Mouse (Mus musculus) embryonic facial prominence, embryonic 15.5 days (tissue): Measurements from ENCODE around the gene Nlgn2. TPM values are rescaled to one million over a fixed set of nuclear protein-coding genes. Genes with fewer than 3 reads are reported as not detected.

Experiments
- ATAC-seq: fragments of 200-750 bp; cut with Nextera tagmentation; 2 replicates; pipeline ENCODE4 v1.8.0; 2017; ENCODE audit warnings: low read depth, moderate TSS enrichment; ENCODE audit not compliant: insufficient number of reproducible peaks, low FRiP score, low TSS enrichment
- H3K27ac ChIP-seq: fragments of 300-500 bp; sonication (generic); replicated peaks from 2 replicates; pipeline ENCODE4 v1.5.1; 2015; ENCODE audit warnings: mild to moderate bottlenecking, inconsistent platforms
- H3K27me3 ChIP-seq: fragments of 300-500 bp; sonication (generic); 2 replicates; pipeline ENCODE4 v1.6.1; 2015; ENCODE audit warnings: inconsistent platforms
- H3K36me3 ChIP-seq: fragments of 300-500 bp; sonication (generic); 2 replicates; pipeline ENCODE4 v1.6.1; 2015; ENCODE audit warnings: mild to moderate bottlenecking, inconsistent platforms
- H3K4me1 ChIP-seq: fragments of 300-500 bp; sonication (generic); 2 replicates; pipeline ENCODE4 v1.6.1; 2015; ENCODE audit warnings: inconsistent platforms
- H3K4me2 ChIP-seq: fragments of 300-500 bp; sonication (generic); replicated peaks from 2 replicates; pipeline ENCODE4 v1.6.1; 2015; ENCODE audit warnings: mild to moderate bottlenecking, inconsistent platforms
- H3K4me3 ChIP-seq: fragments of 300-500 bp; sonication (generic); replicated peaks from 2 replicates; pipeline ENCODE4 v1.5.1; 2015; ENCODE audit warnings: mild to moderate bottlenecking, inconsistent platforms
- H3K9ac ChIP-seq: fragments of 300-500 bp; sonication (generic); 2 replicates; pipeline ENCODE4 v1.6.1; 2015; ENCODE audit warnings: inconsistent platforms
- H3K9me3 ChIP-seq: fragments of 300-500 bp; sonication (generic); replicated peaks from 2 replicates; pipeline ENCODE4 v1.6.1; 2016; ENCODE audit warnings: inconsistent platforms
- WGBS: fragments of 180-500 bp; shearing (Covaris S2); methylation state at CpG from one replicate; pipeline ENCODE4 v1.1.7; 2015; 5-methylcytosine and 5-hydroxymethylcytosine counted together
- polyA plus RNA-seq: library from polyadenylated mRNA; unstranded; fragments of >200 nt; fragmentation: Nextera tagmentation; extraction: Ambion mirVana; gene quantifications from 2 replicates; pipeline ENCODE4 v1.2.1, GENCODE M21; 2015

Gene Nlgn2
- polyA plus RNA-seq, 1 experiment from 2014 or later: 10.6 TPM

DNA sequence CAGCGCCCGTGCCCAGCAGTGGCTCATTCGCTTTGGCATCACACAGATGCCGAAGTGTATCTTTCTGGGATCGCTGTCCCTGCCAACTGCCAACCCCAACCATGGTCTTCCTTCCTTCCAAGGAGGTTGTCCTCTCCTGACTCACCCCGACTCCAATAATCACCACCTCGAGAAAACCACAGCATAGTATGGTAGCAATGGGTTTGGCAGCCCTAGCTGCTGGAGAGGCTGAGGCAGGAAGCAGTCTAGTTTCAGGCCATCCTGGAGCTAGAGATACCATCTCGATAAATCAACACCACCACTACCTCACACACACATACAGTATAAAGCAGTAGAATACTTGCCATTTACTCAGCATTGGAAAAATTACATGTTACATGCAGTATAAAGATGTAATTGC lies 18.7 kb downstream of the Nlgn2 start:
- H3K4me1 ChIP-seq: no peaks in the 10 kb centered on the region
- ATAC-seq: no peak
- 91% methylated on average over 8 of the region's 8 CpGs for WGBS
- no peak overlapping the region for H3K27ac ChIP-seq
- no peak overlapping the region for H3K4me3 ChIP-seq
- H3K4me2 ChIP-seq: no peak overlapping the region
- H3K9me3 ChIP-seq: no peaks in the 10 kb centered on the region
- H3K9ac ChIP-seq: no peak overlapping the region
- no peaks in the 10 kb centered on the region for H3K36me3 ChIP-seq
- H3K27me3 ChIP-seq: no peaks in the 10 kb centered on the region

DNA sequence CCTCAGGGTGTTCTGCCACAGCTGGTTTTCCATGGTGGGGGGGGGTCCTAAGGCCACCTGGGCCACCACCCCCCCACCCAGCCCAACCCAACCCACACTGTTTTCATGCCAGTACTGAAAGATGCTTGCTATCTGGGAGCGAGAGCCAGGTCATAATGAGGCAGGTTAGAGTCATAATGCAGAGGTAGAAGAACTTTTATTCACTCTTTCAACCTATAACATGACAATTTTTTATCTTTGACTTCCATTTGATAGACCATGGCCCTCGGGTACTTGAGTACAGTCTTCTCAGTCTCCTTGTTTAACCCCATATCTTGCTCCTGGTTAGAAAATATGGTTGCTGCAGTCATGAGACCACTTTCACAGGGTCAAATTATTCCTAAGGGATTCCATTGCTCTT lies 19.2 kb downstream of the Nlgn2 start, which contains the start of gene Spem2:
TSS of gene Spem2 (minus strand) at position 101 of the 400 bp plus-strand sequence.
- ATAC-seq: no peak
- Histone ChIP-seq H3K4me3 (no peak within 1 kb of the TSS), H3K27ac (no peak within 1 kb of the TSS), H3K9me3 (no peaks in the 10 kb centered on the region), H3K27me3 (no peaks in the 10 kb centered on the region), H3K4me2 (no peak within 1 kb of the TSS), H3K36me3 (no peaks in the 10 kb centered on the region), H3K9ac (no peak within 1 kb of the TSS), H3K4me1 (no peaks in the 10 kb centered on the region)
- 89% methylated on average over 2 of the region's 2 CpGs for WGBS

DNA sequence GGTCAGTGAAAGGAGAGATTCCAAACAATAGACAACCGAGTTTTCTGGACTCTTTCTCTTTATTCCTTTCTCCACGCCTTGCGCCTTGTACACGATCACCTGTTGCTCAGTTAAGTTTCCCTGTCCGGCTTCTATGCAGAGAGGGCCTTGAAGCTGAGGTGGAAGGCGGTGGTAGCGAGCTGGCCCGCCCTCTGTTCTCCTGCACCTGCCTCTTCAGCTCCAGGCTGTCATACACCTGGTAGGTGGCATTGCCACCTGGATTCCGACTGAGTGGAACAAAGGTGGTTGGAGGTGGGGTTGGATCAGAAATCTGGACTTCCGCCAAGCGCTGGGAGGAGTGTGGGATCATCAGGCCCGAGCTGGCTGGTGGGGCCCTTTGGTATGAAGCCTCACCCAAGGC lies 21.1 kb downstream of the Nlgn2 start:
- no peak for ATAC-seq
- no peak overlapping the region for H3K4me2 ChIP-seq
- 87% methylated on average over 12 of the region's 12 CpGs for WGBS
- no peak overlapping the region for H3K27ac ChIP-seq
- H3K4me1 ChIP-seq: no peaks in the 10 kb centered on the region
- H3K9ac ChIP-seq: no peak overlapping the region
- no peaks in the 10 kb centered on the region for H3K27me3 ChIP-seq
- no peaks in the 10 kb centered on the region for H3K9me3 ChIP-seq
- no peaks in the 10 kb centered on the region for H3K36me3 ChIP-seq
- no peak overlapping the region for H3K4me3 ChIP-seq

DNA sequence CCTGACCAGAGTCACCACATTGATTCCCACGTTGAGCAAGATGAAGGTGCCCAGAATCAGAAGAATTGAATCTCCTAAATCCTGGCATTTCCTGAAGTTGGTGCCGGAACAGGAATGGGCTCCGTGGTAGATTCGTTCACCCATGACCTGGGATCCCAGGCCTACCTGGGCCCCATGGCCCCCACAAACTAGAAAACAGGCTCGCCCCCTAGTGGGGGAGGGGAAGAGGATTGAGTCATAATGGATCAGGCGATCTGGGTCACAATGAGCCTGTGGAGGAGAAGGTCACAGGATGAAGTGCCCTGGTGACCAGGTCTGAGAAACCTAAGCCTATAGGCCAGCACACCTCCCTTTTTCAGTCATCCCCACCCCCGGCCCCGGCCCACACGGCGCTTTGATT lies 22.4 kb downstream of the Nlgn2 start, which contains the start of gene Gm39566:
TSS of gene Gm39566 (minus strand) at position 144 of the 400 bp plus-strand sequence.
- no peak within 1 kb of the TSS for H3K4me3 ChIP-seq
- H3K27ac ChIP-seq: no peak within 1 kb of the TSS
- WGBS: 61% methylated on average over 10 of the region's 10 CpGs
- H3K4me1 ChIP-seq: no peaks in the 10 kb centered on the region
- H3K4me2 ChIP-seq: no peak within 1 kb of the TSS
- H3K36me3 ChIP-seq: no peaks in the 10 kb centered on the region
- no peaks in the 10 kb centered on the region for H3K27me3 ChIP-seq
- no peak within 1 kb of the TSS for H3K9ac ChIP-seq
- no peaks in the 10 kb centered on the region for H3K9me3 ChIP-seq
- ATAC-seq: no peak

DNA sequence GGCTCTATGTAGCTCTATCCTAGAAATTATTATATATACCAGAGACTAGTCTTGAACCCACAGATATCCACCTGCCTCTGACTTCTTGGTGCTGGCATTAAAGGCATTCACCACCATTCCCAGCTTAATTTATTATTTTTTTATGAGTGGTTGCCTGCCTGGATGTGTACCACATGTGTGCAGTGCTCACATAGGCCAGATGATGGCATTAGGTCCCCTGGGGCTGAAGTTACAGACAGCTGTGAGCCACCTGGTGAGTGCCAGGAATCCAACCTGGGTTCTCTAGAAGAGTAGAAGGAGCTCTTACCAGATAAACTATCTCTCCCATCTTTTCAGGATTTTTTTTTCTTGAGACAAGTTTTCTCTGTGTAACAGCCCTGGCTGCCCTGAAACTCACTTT lies 27.3 kb downstream of the Nlgn2 start:
- no peak for ATAC-seq
- H3K27me3 ChIP-seq: peaks cover 5% of the 10 kb centered on the region; the same call in 1 of the 2 replicates

DNA sequence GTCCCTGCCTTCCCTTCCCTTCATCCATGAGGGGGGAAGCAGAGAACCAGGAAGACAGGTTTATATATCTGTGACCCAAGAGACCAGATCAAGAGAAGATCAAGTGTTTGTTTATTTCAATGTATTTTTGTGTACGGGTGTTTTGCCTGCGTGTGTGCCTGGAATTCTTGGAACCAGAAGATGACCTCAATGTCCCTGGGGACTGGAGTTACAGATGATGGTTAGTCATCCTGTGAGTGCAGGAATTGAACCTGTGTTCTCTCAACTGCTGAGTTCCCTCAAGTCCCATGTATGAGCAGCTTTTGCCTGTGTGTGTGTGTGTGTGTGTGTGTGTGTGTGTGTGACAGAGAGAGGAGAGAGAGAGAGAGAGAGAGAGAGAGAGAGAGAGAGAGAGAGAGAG lies 29.9 kb downstream of the Nlgn2 start:
- Histone ChIP-seq H3K27ac (no peak overlapping the region), H3K4me2 (no peak overlapping the region), H3K9ac (no peak overlapping the region), H3K36me3 (no peaks in the 10 kb centered on the region), H3K27me3 (peaks cover 17% of the 10 kb centered on the region), H3K4me3 (no peak overlapping the region), H3K4me1 (peaks cover 26% of the 10 kb centered on the region), H3K9me3 (no peaks in the 10 kb centered on the region)
- ATAC-seq: no peak
- WGBS: 68% methylated on average over 2 of the region's 2 CpGs

More for the DNA sequence above, 27.3 kb downstream of the Nlgn2 start:
- no peak overlapping the region for H3K9ac ChIP-seq
- H3K27ac ChIP-seq: no peak overlapping the region
- no peak overlapping the region for H3K4me3 ChIP-seq
- no peaks in the 10 kb centered on the region for H3K9me3 ChIP-seq
- H3K4me1 ChIP-seq: no peaks in the 10 kb centered on the region
- no peaks in the 10 kb centered on the region for H3K36me3 ChIP-seq
- no peak overlapping the region for H3K4me2 ChIP-seq

DNA sequence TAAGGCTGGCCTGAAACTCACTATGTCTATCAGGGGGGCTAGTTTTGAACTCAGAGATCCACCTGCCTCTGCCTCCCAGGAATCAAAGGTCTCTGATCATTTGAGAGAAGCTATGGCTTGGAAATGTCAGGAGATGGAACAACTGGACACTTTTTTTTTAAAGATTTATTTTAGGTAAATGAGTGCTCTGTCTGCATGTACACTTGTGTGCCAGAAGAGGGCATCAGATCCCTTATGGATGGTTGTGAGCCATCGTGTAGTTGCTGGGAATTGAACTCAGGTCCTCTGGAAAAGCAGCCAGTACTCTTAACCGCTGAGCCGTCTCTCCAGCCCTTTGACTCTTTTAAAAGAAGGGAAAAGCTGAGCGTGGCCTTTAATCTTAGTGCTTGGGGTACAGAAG lies 31.2 kb downstream of the Nlgn2 start:
- Histone ChIP-seq H3K9me3 (no peaks in the 10 kb centered on the region), H3K27ac (no peak overlapping the region), H3K36me3 (no peaks in the 10 kb centered on the region), H3K4me2 (no peak overlapping the region), H3K9ac (no peak overlapping the region), H3K4me3 (no peak overlapping the region), H3K4me1 (peaks cover 39% of the 10 kb centered on the region), H3K27me3 (peaks cover 22% of the 10 kb centered on the region)
- ATAC-seq: no peak
- 74% methylated on average over 4 of the region's 4 CpGs for WGBS

DNA sequence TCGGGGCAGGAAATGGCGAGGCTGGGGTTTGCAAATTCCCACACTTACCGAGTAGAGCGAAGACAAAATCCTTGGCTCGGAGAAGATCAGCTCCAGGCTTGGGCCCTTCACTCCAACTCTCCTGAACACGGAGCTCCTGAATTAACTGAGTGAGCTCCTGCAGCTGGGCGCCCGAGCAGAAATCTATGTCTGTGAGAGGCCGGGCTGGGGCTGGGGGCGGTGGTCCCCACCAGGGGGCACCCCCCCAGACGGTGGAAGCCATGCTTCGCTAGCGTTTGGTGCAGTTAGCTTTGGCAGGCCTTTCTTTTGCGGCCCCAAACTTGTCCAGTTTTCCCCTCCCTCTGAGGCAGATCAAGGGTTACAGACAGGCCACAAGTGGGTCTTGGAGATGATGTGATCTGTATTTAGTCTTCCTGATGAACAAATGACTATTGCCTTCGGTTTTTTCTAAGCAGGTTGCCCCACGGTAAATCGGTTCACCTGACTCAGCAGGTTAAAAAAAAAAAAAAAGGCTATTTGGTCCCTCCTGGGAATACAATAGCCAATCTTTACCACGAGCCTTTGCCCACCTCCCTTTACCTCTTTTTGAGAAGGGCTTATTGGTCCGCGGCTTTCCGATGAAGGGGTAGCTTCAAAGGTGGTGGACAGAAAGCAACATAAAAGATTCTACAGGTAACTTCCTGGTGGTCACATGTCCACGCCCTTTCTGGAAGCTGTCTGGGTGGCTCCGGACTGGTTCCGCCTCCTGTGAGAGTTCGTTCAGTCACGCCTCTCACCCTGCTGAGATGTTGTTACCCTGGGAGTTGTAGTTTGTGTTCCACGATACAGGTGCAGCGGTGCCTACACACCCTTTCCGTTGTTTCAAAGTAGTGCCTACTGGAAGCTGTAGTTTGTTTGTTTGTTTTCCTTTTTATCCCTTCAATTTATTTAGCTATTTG lies 32.3 kb downstream of the Nlgn2 start, which contains the start of gene Tmem102:
TSS of gene Tmem102 (minus strand) at position 653 of the 938 bp plus-strand sequence.
- 9% methylated on average over 29 of the region's 29 CpGs for WGBS
- peaks cover 22% of the 10 kb centered on the region for H3K27me3 ChIP-seq
- H3K4me1 ChIP-seq: peaks cover 50% of the 10 kb centered on the region

DNA sequence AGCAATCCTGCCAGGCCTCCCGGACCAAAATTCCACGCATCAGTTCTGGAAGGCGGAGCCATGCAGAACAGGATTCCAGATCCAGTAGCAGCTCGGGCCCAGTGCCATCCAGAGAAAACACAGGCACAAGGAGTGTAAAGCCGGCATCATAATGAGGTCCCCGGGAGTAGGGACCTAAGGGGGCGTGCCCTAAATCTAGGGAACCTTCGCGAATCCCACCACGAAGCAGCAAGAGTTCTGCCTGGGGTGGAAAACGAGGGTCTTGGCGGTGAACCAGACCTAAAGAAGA lies 33.0 kb downstream of the Nlgn2 start:
- 4% methylated on average over 12 of the region's 12 CpGs for WGBS
- peak overlapping the region; percentile 12; the same call in 1 of the 2 replicates for H3K9ac ChIP-seq
- ATAC-seq: no peak

More for the DNA sequence above, 32.3 kb downstream of the Nlgn2 start, which contains the start of gene Tmem102:
- Histone ChIP-seq H3K9ac (peak within 1 kb of the TSS; percentile 12; the same call in 1 of the 2 replicates), H3K4me2 (peak within 1 kb of the TSS; percentile 97), H3K36me3 (no peaks in the 10 kb centered on the region), H3K4me3 (peak within 1 kb of the TSS; percentile 63), H3K9me3 (no peaks in the 10 kb centered on the region), H3K27ac (no peak within 1 kb of the TSS)
- no peak for ATAC-seq

DNA sequence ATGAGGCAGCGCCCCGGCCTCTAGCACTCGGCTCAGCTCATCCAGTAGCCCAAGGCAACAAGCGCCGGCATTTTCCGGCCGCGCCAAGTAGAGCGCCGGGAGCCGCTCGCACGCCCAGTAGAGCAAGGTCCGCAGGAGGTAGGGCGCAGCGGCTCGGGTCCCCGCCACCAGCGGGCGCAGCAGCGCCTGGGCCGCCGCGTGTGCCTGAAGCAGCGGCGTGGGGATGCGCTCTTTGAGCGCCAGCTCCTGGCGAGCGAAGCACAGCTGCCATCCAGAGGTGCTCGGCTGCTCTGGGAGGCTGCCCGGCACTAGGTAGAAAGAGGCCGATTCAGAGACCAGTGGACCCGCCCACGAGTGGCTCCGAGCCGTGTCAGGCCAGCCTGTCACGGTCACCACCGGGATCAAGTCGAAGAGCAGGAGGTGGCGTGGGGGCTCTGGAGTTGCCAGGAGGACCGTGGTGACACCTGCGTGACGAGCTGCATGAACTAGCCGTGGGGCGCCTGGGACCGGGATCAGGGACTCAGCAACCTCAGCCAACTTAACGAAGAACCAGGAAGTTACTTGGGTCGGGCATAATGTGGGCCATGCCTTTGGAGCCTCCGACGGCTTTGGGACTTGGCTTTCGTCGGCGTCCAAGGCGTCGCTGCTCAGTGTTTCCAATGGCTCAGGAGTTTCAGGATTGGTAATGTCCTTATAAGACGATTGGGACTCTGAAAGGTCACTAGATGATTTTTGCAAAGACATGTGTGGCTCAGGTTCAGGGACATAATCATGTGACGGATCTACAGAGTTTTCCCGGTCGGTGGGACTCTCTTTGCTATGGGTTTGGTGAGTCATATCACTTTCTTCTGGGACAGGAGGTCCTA lies 33.6 kb downstream of the Nlgn2 start:
- Histone ChIP-seq H3K4me2 (peak overlapping the region; percentile 97), H3K27ac (peak overlapping the region; percentile 77), H3K27me3 (peaks cover 22% of the 10 kb centered on the region), H3K36me3 (no peaks in the 10 kb centered on the region), H3K4me1 (peaks cover 62% of the 10 kb centered on the region), H3K4me3 (peak overlapping the region; percentile 63), H3K9me3 (no peaks in the 10 kb centered on the region), H3K9ac (peak overlapping the region; percentile 55)
- WGBS: 2% methylated on average over 60 of the region's 60 CpGs
- peak; percentile 39 for ATAC-seq

More for the DNA sequence above, 33.0 kb downstream of the Nlgn2 start:
- Histone ChIP-seq H3K27me3 (peaks cover 22% of the 10 kb centered on the region), H3K4me3 (peak overlapping the region; percentile 63), H3K9me3 (no peaks in the 10 kb centered on the region), H3K4me1 (peaks cover 57% of the 10 kb centered on the region), H3K4me2 (peak overlapping the region; percentile 97), H3K27ac (no peak overlapping the region), H3K36me3 (no peaks in the 10 kb centered on the region)

DNA sequence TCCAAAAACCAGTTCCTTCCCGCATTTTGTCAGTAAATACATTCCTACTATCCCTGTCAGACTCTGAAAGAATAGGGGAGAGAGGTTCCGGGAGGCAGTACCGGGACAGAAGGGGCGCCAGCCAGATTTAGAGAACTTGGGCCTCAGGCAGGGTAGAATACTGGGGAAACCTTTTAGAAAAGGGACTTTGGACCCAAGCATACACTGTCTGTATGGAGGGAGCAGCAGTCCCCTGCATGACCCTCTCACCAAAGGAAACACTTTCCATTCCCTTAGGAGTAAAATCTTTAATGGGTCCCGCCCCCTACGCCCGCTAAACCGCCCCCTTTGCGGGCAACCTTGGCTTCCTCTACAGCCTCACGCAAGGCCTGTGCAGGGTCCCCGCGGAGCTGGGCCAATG lies 34.3 kb downstream of the Nlgn2 start:
- Histone ChIP-seq H3K36me3 (no peaks in the 10 kb centered on the region), H3K27ac (peak overlapping the region; percentile 77), H3K4me2 (peak overlapping the region; percentile 97), H3K4me1 (peaks cover 62% of the 10 kb centered on the region), H3K4me3 (peak overlapping the region; percentile 63), H3K9ac (peak overlapping the region; percentile 55), H3K27me3 (peaks cover 22% of the 10 kb centered on the region), H3K9me3 (no peaks in the 10 kb centered on the region)
- no peak for ATAC-seq
- 5% methylated on average over 12 of the region's 12 CpGs for WGBS
